Mouse (Mus musculus) C2C12 (cell line): ENCODE measurements at regions not wholly inside any gene's neighbourhood (a gene's known extent, or its start where the extent isn't known, plus 50 kb on each side); places are given as distances from the start of the nearest gene placed in this dataset.

Experiments
- H3K27me3 ChIP-seq: one replicate; pipeline ENCODE4 v1.6.1; 2011; ENCODE audit not compliant: control insufficient read depth, insufficient read depth, insufficient read length
- H3K36me3 ChIP-seq: one replicate; pipeline ENCODE4 v1.6.1; 2011; ENCODE audit not compliant: control insufficient read depth, insufficient read depth
- H3K4me3 ChIP-seq: one replicate; pipeline ENCODE4 v1.5.1; 2011; ENCODE audit warnings: mild to moderate bottlenecking, control low read depth; ENCODE audit not compliant: poor library complexity, insufficient read depth, severe bottlenecking
- H3K79me2 ChIP-seq: one replicate; pipeline ENCODE4 v1.6.1; 2011; ENCODE audit not compliant: control insufficient read depth, insufficient read depth
- H3K79me3 ChIP-seq: one replicate; pipeline ENCODE4 v1.6.1; 2011; ENCODE audit warnings: low read depth, control low read depth
- H3ac ChIP-seq: one replicate; pipeline ENCODE3; 2011; ENCODE audit warnings: low read depth; ENCODE audit not compliant: control insufficient read depth, insufficient read length
- CEBPB ChIP-seq: IDR thresholded peaks from one replicate; pipeline ENCODE4 v1.6.1; 2011; ENCODE audit warnings: low read depth, mild to moderate bottlenecking, control low read depth, moderate library complexity
- CTCF ChIP-seq: IDR thresholded peaks from one replicate; pipeline ENCODE4 v1.5.1; 2011; ENCODE audit not compliant: control insufficient read depth, insufficient read depth, insufficient read length
- FOSL1 ChIP-seq: IDR thresholded peaks from one replicate; pipeline ENCODE4 v1.8.0; 2011; ENCODE audit warnings: mild to moderate bottlenecking, low read length; ENCODE audit not compliant: poor library complexity, insufficient read depth, severe bottlenecking
- MAX ChIP-seq: IDR thresholded peaks from one replicate; pipeline ENCODE4 v1.6.1; 2011; ENCODE audit warnings: mild to moderate bottlenecking, control low read depth
- MYOD1 ChIP-seq: IDR thresholded peaks from one replicate; pipeline ENCODE4 v1.6.1; 2011; ENCODE audit warnings: low read depth; ENCODE audit not compliant: control insufficient read depth, insufficient read length
- MYOG ChIP-seq: IDR thresholded peaks from one replicate; pipeline ENCODE4 v1.6.1; 2011; ENCODE audit not compliant: control insufficient read depth, insufficient read length; ENCODE audit errors: extremely low read depth
- USF1 ChIP-seq: IDR thresholded peaks from one replicate; pipeline ENCODE4 v1.6.1; 2011; ENCODE audit warnings: low read depth, mild to moderate bottlenecking, control low read depth, moderate library complexity

GRCm38 (mm10) chr5:101596996-101597395, 67.8 kb downstream of the Nkx6-1 start:
- Histone ChIP-seq H3ac (no peak overlapping the region), H3K36me3 (no peaks in the 10 kb centered on the region), H3K27me3 (peaks cover under 1% of the 10 kb centered on the region), H3K79me2 (no peaks in the 10 kb centered on the region), H3K4me3 (no peak overlapping the region), H3K79me3 (no peaks in the 10 kb centered on the region)
- TF ChIP-seq CEBPB = no peak
- no peak for TF ChIP-seq MYOG
- TF ChIP-seq CTCF = no peak
- no peak for TF ChIP-seq MYOD1
- no peak for TF ChIP-seq MAX
- TF ChIP-seq USF1 = no peak
- no peak for TF ChIP-seq FOSL1

GRCm38 (mm10) chr5:101591236-101591635, 73.6 kb downstream of the Nkx6-1 start:
- Histone ChIP-seq H3K79me2 (no peaks in the 10 kb centered on the region), H3K27me3 (peaks cover 3% of the 10 kb centered on the region), H3K36me3 (no peaks in the 10 kb centered on the region), H3ac (no peak overlapping the region), H3K79me3 (no peaks in the 10 kb centered on the region), H3K4me3 (no peak overlapping the region)
- TF ChIP-seq CTCF = no peak
- TF ChIP-seq MYOG = no peak
- TF ChIP-seq MAX = no peak
- no peak for TF ChIP-seq USF1
- TF ChIP-seq MYOD1 = no peak

GRCm38 (mm10) chr5:101590341-101591124, 74.3 kb downstream of the Nkx6-1 start:
- Histone ChIP-seq H3K79me2 (no peaks in the 10 kb centered on the region), H3ac (no peak overlapping the region), H3K4me3 (no peak overlapping the region), H3K79me3 (no peaks in the 10 kb centered on the region), H3K27me3 (peaks cover 3% of the 10 kb centered on the region), H3K36me3 (no peaks in the 10 kb centered on the region)
- TF ChIP-seq CTCF = no peak
- no peak for TF ChIP-seq MAX
- TF ChIP-seq MYOG = no peak
- no peak for TF ChIP-seq MYOD1
- TF ChIP-seq USF1 = no peak
- no peak for TF ChIP-seq FOSL1
- no peak for TF ChIP-seq CEBPB

GRCm38 (mm10) chr5:101572966-101573365, 91.8 kb downstream of the Nkx6-1 start:
- H3K27me3 ChIP-seq = peaks cover 7% of the 10 kb centered on the region
- TF ChIP-seq MYOG (no peak), USF1 (no peak), MYOD1 (no peak), FOSL1 (no peak), CEBPB (no peak), MAX (no peak), CTCF (no peak)
- H3K79me3 ChIP-seq = no peaks in the 10 kb centered on the region
- no peaks in the 10 kb centered on the region for H3K79me2 ChIP-seq
- H3ac ChIP-seq = no peak overlapping the region
- H3K4me3 ChIP-seq = no peak overlapping the region
- no peaks in the 10 kb centered on the region for H3K36me3 ChIP-seq

GRCm38 (mm10) chr5:101565770-101566169, 99.0 kb downstream of the Nkx6-1 start:
- Histone ChIP-seq H3K27me3 (no peaks in the 10 kb centered on the region), H3K36me3 (no peaks in the 10 kb centered on the region), H3K79me3 (no peaks in the 10 kb centered on the region), H3K4me3 (no peak overlapping the region), H3K79me2 (no peaks in the 10 kb centered on the region), H3ac (no peak overlapping the region)
- TF ChIP-seq CTCF (no peak), MAX (no peak), MYOD1 (no peak)

- Histone ChIP-seq H3K79me2 (no peaks in the 10 kb centered on the region), H3K27me3 (no peaks in the 10 kb centered on the region), H3K36me3 (no peaks in the 10 kb centered on the region), H3ac (no peak overlapping the region), H3K79me3 (no peaks in the 10 kb centered on the region), H3K4me3 (no peak overlapping the region)
- no peak for TF ChIP-seq USF1
- no peak for TF ChIP-seq CEBPB
- TF ChIP-seq FOSL1 = no peak
- no peak for TF ChIP-seq CTCF
- no peak for TF ChIP-seq MAX
- TF ChIP-seq MYOD1 = no peak
- no peak for TF ChIP-seq MYOG
Measured at GRCm38 (mm10) chr5:101560366-101560765, 104.4 kb downstream of the Nkx6-1 start.
